Mouse (Mus musculus) lung, adult 2 months (tissue): Measurements from ENCODE around the gene Armc2. TPM values are rescaled to one million over a fixed set of nuclear protein-coding genes. Genes with fewer than 3 reads are reported as not detected.
"Not testable (repeated sequence)": the region's sequence is repeated elsewhere in the genome, so short reads cannot be mapped to it uniquely, and the experiment has no call there.

Source experiments
- DNase-seq: peaks from one replicate; pipeline ENCODE4 v3.0.0; 2022
- H3K4me1 ChIP-seq: fragments of 200-500 bp; 2 replicates; pipeline ENCODE4 v1.6.1; 2011; ENCODE audit warnings: low read length; ENCODE audit not compliant: control insufficient read depth, insufficient read depth
- H3K4me3 ChIP-seq: fragments of 200-500 bp; replicated peaks from 2 replicates; pipeline ENCODE3; 2011; ENCODE audit warnings: low read depth, mild to moderate bottlenecking, control low read depth, low read length; ENCODE audit errors: extremely low read depth
- CTCF ChIP-seq: fragments of 200-500 bp; IDR thresholded peaks from 2 replicates; pipeline ENCODE4 v1.5.1; 2011; ENCODE audit warnings: mild to moderate bottlenecking, low read length, control low read depth; ENCODE audit not compliant: insufficient read depth
- POLR2A ChIP-seq: fragments of 200-500 bp; IDR thresholded peaks from 2 replicates; pipeline ENCODE4 v1.6.1; 2011; ENCODE audit warnings: low read depth, mild to moderate bottlenecking, control low read depth, low read length, borderline replicate concordance; ENCODE audit errors: extremely low read depth
- WGBS: fragments of 180-500 bp; shearing (Covaris S2); methylation state at CpG from one replicate; pipeline ENCODE4 v1.1.7; 2018; 5-methylcytosine and 5-hydroxymethylcytosine counted together
- polyA plus RNA-seq: library from polyadenylated mRNA; depleted of rRNA; stranded (reverse); fragments of >200 nt; gene quantifications from 2 replicates; pipeline ENCODE4 v1.2.3, GENCODE M21; 2012

The Armc2 gene
- polyA plus RNA-seq, 1 experiment: 1.5 TPM

DNA sequence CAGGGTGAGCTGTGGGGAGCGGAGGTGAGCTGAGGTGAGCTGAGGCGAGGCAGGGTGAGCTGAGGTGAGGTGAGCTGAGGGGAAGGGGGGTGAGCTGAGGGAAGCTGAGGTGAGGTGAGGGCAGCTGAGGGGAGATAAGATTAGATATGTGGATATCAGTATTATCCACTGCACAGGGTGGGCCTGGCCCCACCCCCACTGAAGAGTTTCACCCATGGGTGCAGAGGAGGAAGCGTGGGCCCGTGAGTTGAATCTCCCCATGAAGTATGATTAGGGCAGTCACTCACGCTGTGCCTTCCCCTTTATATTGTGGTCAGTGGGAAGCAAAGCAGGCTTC, 64.7 kb downstream of the Armc2 start:
- WGBS: 91% methylated on average over 5 of the region's 5 CpGs

GRCm38 (mm10) chr10:41952850-41953527, 65.3 kb downstream of the Armc2 start:
- TF ChIP-seq CTCF: no peak
- no peak for TF ChIP-seq POLR2A
- no peaks in the 10 kb centered on the region for H3K4me1 ChIP-seq
- WGBS: 92% methylated on average over 14 of the region's 14 CpGs
- no peak overlapping the region for H3K4me3 ChIP-seq
- no peak for DNase-seq

More for the DNA sequence above, 64.7 kb downstream of the Armc2 start:
- no peak overlapping the region for H3K4me3 ChIP-seq
- no peak for TF ChIP-seq POLR2A
- no peak for TF ChIP-seq CTCF
- no peak for DNase-seq
- no peaks in the 10 kb centered on the region for H3K4me1 ChIP-seq

GRCm38 (mm10) chr10:41952354-41952753, 65.9 kb downstream of the Armc2 start:
- 90% methylated on average over 8 of the region's 10 CpGs for WGBS
- H3K4me1 ChIP-seq, H3K4me3 ChIP-seq, DNase-seq: not testable (repeated sequence)

DNA sequence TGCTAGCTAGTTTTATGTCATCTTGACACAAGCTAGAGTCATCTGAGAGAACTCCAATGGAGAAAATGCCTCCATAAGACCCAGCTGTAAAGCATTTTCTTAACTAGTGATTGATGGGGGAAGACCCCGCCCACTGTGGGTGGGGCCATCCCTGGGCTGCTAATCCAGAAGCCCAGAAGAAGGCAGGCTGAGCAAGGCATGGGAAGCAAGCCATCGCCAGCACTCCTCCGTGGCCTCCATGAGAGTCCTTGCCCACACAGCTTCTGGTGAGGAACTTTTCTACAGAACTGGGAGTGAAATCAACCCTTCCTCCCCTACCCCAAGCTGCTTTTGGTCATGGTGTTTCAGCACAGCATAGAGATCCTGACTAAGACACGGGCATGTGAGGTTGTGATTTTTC, 79.2 kb downstream of the Armc2 start:
- 71% methylated on average over 4 of the region's 4 CpGs for WGBS
- DNase-seq: no peak
- TF ChIP-seq POLR2A (no peak), CTCF (no peak)
- peaks cover 17% of the 10 kb centered on the region for H3K4me1 ChIP-seq
- no peak overlapping the region for H3K4me3 ChIP-seq

- no peak for TF ChIP-seq POLR2A
- Histone ChIP-seq H3K4me3 (no peak overlapping the region), H3K4me1 (peaks cover 17% of the 10 kb centered on the region)
- WGBS: 26% methylated on average over 4 of the region's 4 CpGs
- DNase-seq: no peak
Measured at GRCm38 (mm10) chr10:41937176-41937575, 81.1 kb downstream of the Armc2 start.

DNA sequence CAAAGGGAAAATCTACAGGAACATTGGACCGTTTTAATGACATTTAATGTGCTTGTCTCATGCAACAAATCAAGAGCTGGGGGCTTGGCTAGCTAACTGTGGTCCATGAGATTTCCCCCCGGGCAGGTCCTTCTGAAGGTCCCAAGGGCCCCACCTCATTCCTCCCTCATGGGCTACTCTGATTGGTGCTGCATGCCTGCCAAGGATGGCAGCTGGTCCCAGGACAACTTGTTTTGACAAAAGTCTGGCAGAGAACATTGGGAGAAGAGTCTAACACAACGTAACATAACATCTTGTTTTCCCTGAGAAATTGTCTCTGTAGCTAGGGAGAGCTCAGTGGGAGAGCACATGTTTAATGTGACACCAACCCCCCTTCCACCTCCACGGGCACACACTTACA, 82.1 kb downstream of the Armc2 start:
- Histone ChIP-seq H3K4me1 (peaks cover 17% of the 10 kb centered on the region), H3K4me3 (no peak overlapping the region)
- WGBS: 49% methylated on average over 4 of the region's 4 CpGs
- DNase-seq: no peak
- TF ChIP-seq CTCF: no peak
- TF ChIP-seq POLR2A: no peak

DNA sequence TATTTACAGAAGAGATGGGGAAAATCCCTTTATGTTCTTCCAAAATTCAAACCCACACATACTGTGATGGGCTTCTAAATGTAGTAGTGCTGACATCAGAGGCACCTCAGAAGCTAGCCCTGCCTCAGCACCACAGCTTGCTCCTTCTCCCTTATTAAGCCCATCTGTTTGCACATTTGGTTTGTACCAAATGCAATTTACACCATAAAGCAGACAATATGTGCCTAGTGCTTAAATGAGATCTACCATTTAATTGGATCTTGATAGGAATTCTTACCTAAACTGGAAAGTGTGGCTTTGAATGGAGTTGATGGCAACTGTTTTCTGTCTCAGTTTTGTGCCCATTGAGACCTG, 82.8 kb downstream of the Armc2 start:
- TF ChIP-seq CTCF: no peak
- no peak for TF ChIP-seq POLR2A
- DNase-seq: no peak
- Histone ChIP-seq H3K4me3 (no peak overlapping the region), H3K4me1 (peaks cover 17% of the 10 kb centered on the region)

- WGBS: 10% methylated on average over 21 of the region's 21 CpGs
- DNase-seq: peak; percentile 79
- Histone ChIP-seq H3K4me3 (peak overlapping the region; percentile 2), H3K4me1 (peaks cover 17% of the 10 kb centered on the region)
- TF ChIP-seq POLR2A: no peak
Measured at GRCm38 (mm10) chr10:41934633-41935475, 83.4 kb downstream of the Armc2 start.

- 59% methylated on average over 6 of the region's 6 CpGs for WGBS
- H3K4me3 ChIP-seq: no peak overlapping the region
- peaks cover 17% of the 10 kb centered on the region for H3K4me1 ChIP-seq
- TF ChIP-seq POLR2A (no peak), CTCF (peak; percentile 68)
- DNase-seq: peak; percentile 38
Measured at GRCm38 (mm10) chr10:41933536-41933935, 84.7 kb downstream of the Armc2 start.

DNA sequence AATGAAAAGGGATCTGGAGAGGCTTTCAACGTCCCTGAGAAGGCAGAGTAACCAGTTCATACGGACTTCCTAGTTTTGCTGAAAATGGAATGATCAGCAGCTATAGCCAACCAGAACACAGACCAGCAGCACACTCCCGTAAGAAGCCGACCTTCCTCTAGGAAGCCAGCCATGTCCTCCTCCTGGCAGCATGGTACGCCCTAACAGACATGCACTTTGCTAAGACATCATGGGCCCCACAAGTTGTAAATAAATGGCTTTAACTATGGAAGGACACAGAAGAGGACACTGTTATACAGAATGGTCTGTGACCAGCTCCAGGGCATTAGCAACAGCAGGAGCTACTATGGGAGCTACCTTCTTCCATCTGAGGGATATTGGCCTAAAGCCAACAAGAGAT, 85.3 kb downstream of the Armc2 start:
- no peak for TF ChIP-seq CTCF
- TF ChIP-seq POLR2A: no peak
- peaks cover 17% of the 10 kb centered on the region for H3K4me1 ChIP-seq
- no peak for DNase-seq
- H3K4me3 ChIP-seq: no peak overlapping the region
- 77% methylated on average over 5 of the region's 5 CpGs for WGBS
